Mouse (Mus musculus): ENCODE data around the gene Usp10. TPM values are rescaled to one million over a fixed set of nuclear protein-coding genes. Genes with fewer than 3 reads are reported as not detected.

Usp10 gene
- polyA plus RNA-seq, 1 experiment from 2014 or later, result 40.3 TPM

DNA sequence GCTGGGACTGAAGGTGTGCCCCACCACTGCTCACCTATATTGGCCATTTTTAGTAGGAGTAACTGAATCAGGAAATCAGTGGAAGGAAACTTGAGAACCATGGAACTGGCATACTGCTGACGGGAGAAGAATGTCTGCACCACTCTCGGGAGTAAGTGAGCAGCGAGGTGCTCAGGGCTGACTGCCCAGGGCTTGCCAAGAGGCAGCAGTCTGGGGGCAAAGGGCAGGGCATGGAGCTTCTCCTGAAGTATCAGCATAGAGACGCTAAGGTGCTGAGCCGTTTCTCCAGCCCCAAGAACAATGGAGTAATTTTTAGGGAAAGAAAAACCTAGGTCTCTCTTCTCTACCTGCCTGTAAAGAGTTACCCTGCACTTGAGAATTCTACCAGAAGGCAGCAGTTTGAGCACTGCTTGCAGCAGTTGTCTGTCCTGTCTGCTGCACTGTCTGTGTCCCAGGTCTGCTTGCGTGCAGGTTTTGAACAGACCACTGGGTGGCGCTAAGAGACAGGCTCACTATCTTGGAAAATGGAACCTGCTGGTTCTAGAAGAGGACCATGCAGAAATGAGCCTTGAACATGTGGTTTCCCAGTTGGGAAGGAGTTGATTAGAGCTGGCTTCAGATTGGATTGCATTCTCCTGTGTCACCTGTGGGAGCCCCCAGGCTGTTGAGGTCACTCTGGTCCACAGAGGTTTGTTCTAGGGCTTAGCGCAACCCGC, 34.1 kb downstream of the Usp10 start:
- peak; percentile 78 for ATAC-seq
- no peak overlapping the region for H3K4me2 ChIP-seq (replicated peaks; ENCODE audit: low read depth, low read length)
- TF ChIP-seq CTCF (IDR thresholded peaks at IDR 0.05), result peak; percentile 97
- TF ChIP-seq EP300 (IDR thresholded peaks at IDR 0.05), result no peak
- DNase-seq (ENCODE audit: low spot score), result peak; percentile 77
- no peak overlapping the region for H3K27ac ChIP-seq (ENCODE audit: low read length)
- H3K9me3 ChIP-seq (ENCODE audit: low read length), result no peaks in the 10 kb centered on the region
- no peak overlapping the region for H3K9ac ChIP-seq (replicated peaks; ENCODE audit: low read depth)
- 59% methylated on average over 9 of the region's 9 CpGs for WGBS
- no peak overlapping the region for H3K4me3 ChIP-seq (ENCODE audit: low read depth, low read length)
- no peaks in the 10 kb centered on the region for H3K27me3 ChIP-seq (replicated peaks; ENCODE audit: insufficient read depth, low read length)
- H3K4me1 ChIP-seq (ENCODE audit: insufficient read depth, low read depth, low read length), result no peaks in the 10 kb centered on the region
- peaks cover 13% of the 10 kb centered on the region for H3K36me3 ChIP-seq (ENCODE audit: insufficient read depth, low read length)

DNA sequence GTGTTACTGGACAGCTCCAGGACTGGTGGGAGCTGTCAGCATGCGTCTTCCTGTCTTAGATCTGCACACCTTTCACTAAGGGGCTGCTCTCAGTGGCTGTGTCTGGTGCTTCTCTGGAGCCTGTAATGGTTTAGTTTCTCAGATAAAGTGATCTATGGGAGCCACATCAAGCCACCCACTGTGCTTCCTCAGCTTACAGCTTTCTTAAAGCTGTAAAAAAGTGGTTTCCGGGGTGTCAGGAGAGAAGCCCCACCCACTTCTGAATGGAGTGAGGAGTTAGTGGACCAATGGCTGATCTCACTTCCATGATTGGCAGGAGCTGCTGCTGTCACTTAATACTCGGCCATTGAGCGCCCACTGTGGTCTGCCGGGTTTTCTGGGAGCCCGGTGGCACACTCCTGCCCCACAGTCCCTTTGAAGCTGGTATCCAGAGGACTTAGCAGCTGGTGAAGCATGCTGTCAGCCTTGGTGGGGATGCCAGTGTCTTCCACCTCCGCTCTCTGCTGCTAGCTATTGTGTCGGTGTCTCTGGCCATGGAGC, 36.2 kb downstream of the Usp10 start:
- Histone ChIP-seq H3K9me3 (ENCODE audit: low read length) (no peaks in the 10 kb centered on the region), H3K36me3 (ENCODE audit: insufficient read depth, low read length) (peaks cover 19% of the 10 kb centered on the region), H3K27ac (ENCODE audit: low read length) (no peak overlapping the region), H3K27me3 (replicated peaks; ENCODE audit: insufficient read depth, low read length) (no peaks in the 10 kb centered on the region), H3K4me3 (ENCODE audit: low read depth, low read length) (no peak overlapping the region), H3K9ac (replicated peaks; ENCODE audit: low read depth) (no peak overlapping the region), H3K4me2 (replicated peaks; ENCODE audit: low read depth, low read length) (no peak overlapping the region), H3K4me1 (ENCODE audit: insufficient read depth, low read depth, low read length) (no peaks in the 10 kb centered on the region)
- no peak for ATAC-seq
- TF ChIP-seq CTCF (IDR thresholded peaks at IDR 0.05), result no peak
- TF ChIP-seq EP300 (IDR thresholded peaks at IDR 0.05), result no peak
- WGBS, result 74% methylated on average over 8 of the region's 8 CpGs
- DNase-seq (ENCODE audit: low spot score), result no peak

DNA sequence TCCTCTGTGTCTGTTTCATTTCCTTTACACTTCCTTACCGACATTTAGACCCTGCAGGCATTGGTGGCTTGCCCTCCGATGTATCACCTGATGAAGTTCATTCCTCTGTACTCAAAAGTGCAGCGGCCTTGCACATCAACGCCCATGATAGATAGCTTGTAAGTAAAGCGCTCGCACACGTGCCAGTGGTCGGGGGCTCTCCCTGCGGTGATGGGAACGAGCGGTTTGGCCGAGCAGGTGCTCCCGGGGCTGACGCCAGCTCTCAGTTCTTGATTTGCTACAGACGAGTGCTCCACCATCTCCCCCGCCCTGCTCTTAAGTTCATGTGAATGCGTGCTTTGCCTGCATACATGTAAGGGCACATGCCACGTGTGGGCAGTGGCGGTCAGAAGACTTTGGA, 37.5 kb downstream of the Usp10 start:
- Histone ChIP-seq H3K9me3 (ENCODE audit: low read length) (no peaks in the 10 kb centered on the region), H3K4me3 (ENCODE audit: low read depth, low read length) (no peak overlapping the region), H3K4me1 (ENCODE audit: insufficient read depth, low read depth, low read length) (no peaks in the 10 kb centered on the region), H3K4me2 (replicated peaks; ENCODE audit: low read depth, low read length) (no peak overlapping the region), H3K36me3 (ENCODE audit: insufficient read depth, low read length) (peaks cover 19% of the 10 kb centered on the region), H3K9ac (replicated peaks; ENCODE audit: low read depth) (no peak overlapping the region), H3K27me3 (replicated peaks; ENCODE audit: insufficient read depth, low read length) (no peaks in the 10 kb centered on the region), H3K27ac (ENCODE audit: low read length) (no peak overlapping the region)
- TF ChIP-seq EP300 (IDR thresholded peaks at IDR 0.05) (no peak), CTCF (IDR thresholded peaks at IDR 0.05) (no peak)
- ATAC-seq (no peak), DNase-seq (ENCODE audit: low spot score) (no peak)
- WGBS, result 77% methylated on average over 19 of the region's 19 CpGs

DNA sequence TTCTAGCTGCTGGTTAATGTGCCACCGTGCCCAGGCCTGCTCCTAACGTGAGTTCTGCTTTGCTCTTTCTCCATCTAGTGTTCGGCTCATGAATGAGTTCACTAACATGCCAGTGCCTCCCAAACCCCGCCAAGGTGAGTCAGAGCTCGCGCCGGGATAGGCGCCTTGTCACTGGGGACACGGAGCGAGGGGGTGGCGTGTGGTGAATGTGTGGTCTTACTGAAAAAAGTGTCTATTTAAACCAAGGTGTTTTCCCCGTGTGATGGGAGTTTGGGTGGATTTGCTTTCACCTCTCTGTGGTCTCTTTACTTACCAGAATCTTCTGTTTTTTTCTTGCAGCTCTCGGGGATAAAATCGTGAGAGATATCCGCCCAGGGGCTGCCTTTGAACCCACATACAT, 38.2 kb downstream of the Usp10 start:
- Histone ChIP-seq H3K36me3 (ENCODE audit: insufficient read depth, low read length) (peaks cover 25% of the 10 kb centered on the region), H3K27me3 (replicated peaks; ENCODE audit: insufficient read depth, low read length) (no peaks in the 10 kb centered on the region), H3K4me1 (ENCODE audit: insufficient read depth, low read depth, low read length) (no peaks in the 10 kb centered on the region), H3K9ac (replicated peaks; ENCODE audit: low read depth) (no peak overlapping the region), H3K9me3 (ENCODE audit: low read length) (no peaks in the 10 kb centered on the region), H3K4me3 (ENCODE audit: low read depth, low read length) (no peak overlapping the region), H3K27ac (ENCODE audit: low read length) (no peak overlapping the region), H3K4me2 (replicated peaks; ENCODE audit: low read depth, low read length) (no peak overlapping the region)
- 77% methylated on average over 15 of the region's 15 CpGs for WGBS
- no peak for TF ChIP-seq CTCF (IDR thresholded peaks at IDR 0.05)
- TF ChIP-seq EP300 (IDR thresholded peaks at IDR 0.05), result no peak
- DNase-seq (ENCODE audit: low spot score) (no peak), ATAC-seq (no peak)

DNA sequence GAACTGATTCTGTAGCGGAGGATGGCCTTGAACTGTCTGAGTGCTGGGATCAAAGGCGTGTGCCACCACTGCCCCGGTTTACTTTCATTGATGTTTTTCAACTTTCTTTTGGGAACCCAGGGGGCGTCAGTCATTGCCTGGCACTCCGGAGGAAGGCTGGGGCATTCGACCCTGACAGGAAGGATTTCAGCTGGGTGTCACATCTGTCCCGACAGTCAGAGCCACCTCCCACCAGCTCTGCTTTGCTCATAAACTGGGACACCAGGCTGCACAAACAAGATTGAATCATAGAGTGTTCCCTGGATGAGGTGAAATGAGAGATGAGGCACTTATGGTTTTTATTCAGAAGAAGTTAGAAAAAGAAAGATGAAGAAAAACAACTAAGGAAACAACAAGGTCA, 42.1 kb downstream of the Usp10 start:
- no peak for ATAC-seq
- TF ChIP-seq EP300 (IDR thresholded peaks at IDR 0.05), result no peak
- no peak for TF ChIP-seq CTCF (IDR thresholded peaks at IDR 0.05)

DNA sequence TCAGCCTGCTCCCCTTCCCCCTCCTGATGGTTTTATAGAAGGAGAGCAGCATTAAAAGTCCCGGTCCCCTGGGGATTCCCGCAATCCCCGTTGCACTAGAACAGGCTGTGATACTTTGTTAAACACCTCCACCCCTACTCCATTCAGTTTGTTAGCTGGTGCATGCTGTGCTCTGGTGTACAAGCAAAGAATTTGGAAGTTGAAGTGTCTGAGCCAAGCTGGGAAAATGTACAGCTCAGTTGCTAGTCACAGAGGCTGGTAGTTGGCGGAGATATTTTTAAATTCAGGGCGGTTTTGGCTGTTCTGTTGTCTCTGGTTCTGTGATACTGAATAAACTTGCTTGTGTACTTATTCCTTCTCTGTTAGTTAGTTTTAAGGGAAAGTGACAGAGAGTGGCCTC, 42.6 kb downstream of the Usp10 start:
- Histone ChIP-seq H3K27me3 (replicated peaks; ENCODE audit: insufficient read depth, low read length) (no peaks in the 10 kb centered on the region), H3K9me3 (ENCODE audit: low read length) (no peaks in the 10 kb centered on the region), H3K9ac (replicated peaks; ENCODE audit: low read depth) (no peak overlapping the region), H3K4me3 (ENCODE audit: low read depth, low read length) (no peak overlapping the region), H3K4me1 (ENCODE audit: insufficient read depth, low read depth, low read length) (no peaks in the 10 kb centered on the region), H3K27ac (ENCODE audit: low read length) (no peak overlapping the region), H3K4me2 (replicated peaks; ENCODE audit: low read depth, low read length) (no peak overlapping the region), H3K36me3 (ENCODE audit: insufficient read depth, low read length) (peaks cover 50% of the 10 kb centered on the region)
- DNase-seq (ENCODE audit: low spot score), result no peak
- WGBS, result 90% methylated on average over 5 of the region's 5 CpGs
- TF ChIP-seq CTCF (IDR thresholded peaks at IDR 0.05), result no peak
- TF ChIP-seq EP300 (IDR thresholded peaks at IDR 0.05), result no peak
- ATAC-seq, result no peak

More for the DNA sequence above, 42.1 kb downstream of the Usp10 start:
- Histone ChIP-seq H3K27ac (ENCODE audit: low read length) (no peak overlapping the region), H3K4me2 (replicated peaks; ENCODE audit: low read depth, low read length) (no peak overlapping the region), H3K4me1 (ENCODE audit: insufficient read depth, low read depth, low read length) (no peaks in the 10 kb centered on the region), H3K36me3 (ENCODE audit: insufficient read depth, low read length) (peaks cover 47% of the 10 kb centered on the region), H3K4me3 (ENCODE audit: low read depth, low read length) (no peak overlapping the region), H3K9me3 (ENCODE audit: low read length) (no peaks in the 10 kb centered on the region), H3K9ac (replicated peaks; ENCODE audit: low read depth) (no peak overlapping the region), H3K27me3 (replicated peaks; ENCODE audit: insufficient read depth, low read length) (no peaks in the 10 kb centered on the region)
- DNase-seq (ENCODE audit: low spot score), result no peak
- 79% methylated on average over 7 of the region's 7 CpGs for WGBS

Data from lung, postnatal 0 days (tissue).